Mouse (Mus musculus) adrenal gland, adult 8-10 months (tissue): ENCODE data around the gene Kcnd1. TPM values are rescaled to one million over a fixed set of nuclear protein-coding genes. Genes with fewer than 3 reads are reported as not detected.
A peak's percentile ranks its signal among the peaks of the same experiment; 100 is the strongest.

Source experiments
- DNase-seq: peaks from one replicate; pipeline ENCODE4 v3.0.0; 2022
- microRNA-seq, 2 experiments: library from miRNA; unstranded; fragments of <30 nt; microRNA quantifications; one replicate each; pipeline ENCODE4 v1.2.0; 2022
- total RNA-seq, 4 experiments: library from RNA; stranded (reverse); gene quantifications; 2 replicates each; pipeline ENCODE4 v1.2.4; 2022

The Kcnd1 gene
- total RNA-seq, 4 experiments from 2014 or later = 0.81 to 2.1 (median 1.6) TPM

GRCm38 (mm10) chrX:7859191-7859753 is 37.2 kb downstream of the Kcnd1 start:
- DNase-seq = no peak

GRCm38 (mm10) chrX:7863181-7863580 is 41.1 kb downstream of the Kcnd1 start:
- no peak for DNase-seq

GRCm38 (mm10) chrX:7864551-7864950 is 42.5 kb downstream of the Kcnd1 start:
- DNase-seq = no peak

GRCm38 (mm10) chrX:7865343-7865742 is 43.3 kb downstream of the Kcnd1 start:
- no peak for DNase-seq

GRCm38 (mm10) chrX:7865786-7866185 is 43.7 kb downstream of the Kcnd1 start:
- DNase-seq = no peak

- DNase-seq = no peak
These were observed 45.1 kb downstream of the Kcnd1 start for GRCm38 (mm10) chrX:7867141-7867540.

GRCm38 (mm10) chrX:7868506-7868905 is 46.4 kb downstream of the Kcnd1 start:
- DNase-seq = no peak

- DNase-seq = no peak
These were observed 47.7 kb downstream of the Kcnd1 start for GRCm38 (mm10) chrX:7869826-7870225.

GRCm38 (mm10) chrX:7878007-7878419 is 55.9 kb downstream of the Kcnd1 start, which contains the start of gene Pim2:
Pim2 (plus strand) TSS chrX:7878262.
- DNase-seq = peak; percentile 84

GRCm38 (mm10) chrX:7878495-7878894 is 56.4 kb downstream of the Kcnd1 start:
- no peak for DNase-seq

- peak; percentile 54 for DNase-seq
These were observed 57.7 kb downstream of the Kcnd1 start for GRCm38 (mm10) chrX:7879819-7880218.

- DNase-seq = peak; percentile 89
These were observed 61.9 kb downstream of the Kcnd1 start, which contains the start of gene Slc35a2 for GRCm38 (mm10) chrX:7883841-7884567. Slc35a2 (plus strand) TSS chrX:7884028.

Small RNA genes lying within 50 kb of the gene (microRNA-seq; reads per million reads assigned to microRNA genes)
- 37.1 to 54.3 reads per million in 2 experiments for gene Mir1198

Other genes starting within 250 kb of the Kcnd1 start
- gene Foxp3, start 248.6 kb upstream of the Kcnd1 start, total RNA-seq = not detected
- 10 to 100 TPM in 1 of 4 experiments, 1 to 10 TPM in 3; 4.1 to 10.3 (median 5.8) TPM for gene Ppp1r3f, start 248.0 kb upstream of the Kcnd1 start, total RNA-seq
- gene Ccdc22, start 216.8 kb upstream of the Kcnd1 start, total RNA-seq = 10 to 100 TPM; 22.4 to 30.0 (median 27.1) TPM
- gene Cacna1f, start 215.2 kb upstream of the Kcnd1 start, total RNA-seq = not detected
- gene Syp, start 183.8 kb upstream of the Kcnd1 start, total RNA-seq = 100 to 1,000 TPM in 1 of 4 experiments, 10 to 100 TPM in 3; 71.5 to 122 (median 80.3) TPM
- 10 to 100 TPM in 3 of 4 experiments, 1 to 10 TPM in 1; 9.6 to 14.5 (median 12.8) TPM for gene Prickle3, start 165.0 kb upstream of the Kcnd1 start, total RNA-seq
- gene Plp2, start 150.9 kb upstream of the Kcnd1 start, total RNA-seq = 10 to 100 TPM; 57.7 to 99.2 (median 78.7) TPM
- under 1 TPM; 0.31 to 0.67 (median 0.45) TPM for gene Magix, start 141.0 kb upstream of the Kcnd1 start, total RNA-seq
- gene Gpkow, start 125.2 kb upstream of the Kcnd1 start, total RNA-seq = 10 to 100 TPM; 57.1 to 76.9 (median 64.6) TPM
- gene Wdr45, start 108.0 kb upstream of the Kcnd1 start, total RNA-seq = 10 to 100 TPM; 68.5 to 92.2 (median 76.2) TPM
- gene Gm45208, start 100.0 kb upstream of the Kcnd1 start, total RNA-seq = not detected
- 10 to 100 TPM; 14.4 to 18.2 (median 15.7) TPM for gene Praf2, start 93.8 kb upstream of the Kcnd1 start, total RNA-seq
- gene Ccdc120, start 71.4 kb upstream of the Kcnd1 start, total RNA-seq = 1 to 10 TPM; 4.7 to 7.3 (median 5.4) TPM
- 10 to 100 TPM; 36.1 to 53.1 (median 44.9) TPM for gene Tfe3, start 59.7 kb upstream of the Kcnd1 start, total RNA-seq
- 10 to 100 TPM; 43.8 to 71.8 (median 60.5) TPM for gene Gripap1, start 32.5 kb upstream of the Kcnd1 start, total RNA-seq
- gene Otud5, start 19.1 kb downstream of the Kcnd1 start, total RNA-seq = 10 to 100 TPM; 62.6 to 72.7 (median 69.4) TPM
- 10 to 100 TPM; 10.6 to 12.3 (median 12.2) TPM for gene Pim2, start 56.0 kb downstream of the Kcnd1 start, total RNA-seq
- 10 to 100 TPM; 44.4 to 53.4 (median 51.2) TPM for gene Slc35a2, start 61.7 kb downstream of the Kcnd1 start, total RNA-seq
- gene Pqbp1, start 77.0 kb downstream of the Kcnd1 start, total RNA-seq = 100 to 1,000 TPM in 3 of 4 experiments, 10 to 100 TPM in 1; 96.2 to 130 (median 106) TPM
- 100 to 1,000 TPM; 110 to 134 (median 131) TPM for gene Timm17b, start 77.1 kb downstream of the Kcnd1 start, total RNA-seq
- not detected for gene Gm10491, start 85.5 kb downstream of the Kcnd1 start, total RNA-seq
- not detected for gene Gm10490, start 87.3 kb downstream of the Kcnd1 start, total RNA-seq
- gene Pcsk1n, start 97.5 kb downstream of the Kcnd1 start, total RNA-seq = 10 to 100 TPM; 47.2 to 84.3 (median 72.8) TPM
- not detected for gene Eras, start 106.3 kb downstream of the Kcnd1 start, total RNA-seq
- gene Hdac6, start 125.6 kb downstream of the Kcnd1 start, total RNA-seq = 10 to 100 TPM; 14.0 to 36.2 (median 24.5) TPM
- 1 to 10 TPM in 2 of 4 experiments, not detected in 2; 1.7 to 2.6 TPM for gene Gata1, start 155.8 kb downstream of the Kcnd1 start, total RNA-seq
- not detected for gene Glod5, start 196.2 kb downstream of the Kcnd1 start, total RNA-seq